Mouse (Mus musculus) neural tube, embryonic 13.5 days (tissue): ENCODE results near the gene Wfdc13. TPM values are rescaled to one million over a fixed set of nuclear protein-coding genes. Genes with fewer than 3 reads are reported as not detected.
A peak's percentile ranks its signal among the peaks of the same experiment; 100 is the strongest.
"Not testable (repeated sequence)": the region's sequence is repeated elsewhere in the genome, so short reads cannot be mapped to it uniquely, and the experiment has no call there.

Source experiments
- ATAC-seq: fragments of 200-750 bp; cut with Nextera tagmentation; 2 replicates; pipeline ENCODE4 v1.8.0; 2017; ENCODE audit warnings: low read depth, mild to moderate bottlenecking, moderate TSS enrichment, moderate library complexity
- H3K27ac ChIP-seq: fragments of 300-500 bp; sonication (generic); replicated peaks from 2 replicates; pipeline ENCODE4 v1.5.1; 2015; ENCODE audit warnings: moderate library complexity, mild to moderate bottlenecking, inconsistent platforms
- H3K27me3 ChIP-seq: fragments of 300-500 bp; sonication (generic); 2 replicates; pipeline ENCODE4 v1.6.1; 2015; ENCODE audit warnings: mild to moderate bottlenecking, inconsistent platforms
- H3K36me3 ChIP-seq: fragments of 300-500 bp; sonication (generic); 2 replicates; pipeline ENCODE4 v1.6.1; 2015; ENCODE audit warnings: mild to moderate bottlenecking, inconsistent platforms
- H3K4me1 ChIP-seq: fragments of 300-500 bp; sonication (generic); replicated peaks from 2 replicates; pipeline ENCODE4 v1.6.1; 2015; ENCODE audit warnings: inconsistent platforms
- H3K4me2 ChIP-seq: fragments of 300-500 bp; sonication (generic); 2 replicates; pipeline ENCODE4 v1.6.1; 2015; ENCODE audit warnings: inconsistent platforms, mild to moderate bottlenecking, moderate library complexity
- H3K4me3 ChIP-seq: fragments of 300-500 bp; sonication (generic); 2 replicates; pipeline ENCODE4 v1.5.1; 2015; ENCODE audit warnings: mild to moderate bottlenecking, inconsistent platforms
- H3K9ac ChIP-seq: fragments of 300-500 bp; sonication (generic); 2 replicates; pipeline ENCODE4 v1.6.1; 2015; ENCODE audit warnings: moderate library complexity, mild to moderate bottlenecking, inconsistent platforms
- H3K9me3 ChIP-seq: fragments of 300-500 bp; sonication (generic); 2 replicates; pipeline ENCODE4 v1.6.1; 2016; ENCODE audit warnings: inconsistent platforms
- whole genome bisulfite sequencing: fragments of 180-500 bp; shearing (Covaris S2); methylation state at CpG from one replicate; pipeline ENCODE4 v1.1.7; 2015; 5-methylcytosine and 5-hydroxymethylcytosine counted together
- polyA plus RNA-seq: library from polyadenylated mRNA; unstranded; fragments of >200 nt; fragmentation: Nextera tagmentation; extraction: Ambion mirVana; gene quantifications from 2 replicates; pipeline ENCODE4 v1.2.1, GENCODE M21; 2015

The Wfdc13 gene
- polyA plus RNA-seq, 1 experiment from 2014 or later: not detected

- no peak overlapping the region for H3K9ac ChIP-seq
- H3K27me3 ChIP-seq: no peaks in the 10 kb centered on the region
- no peak overlapping the region for H3K4me2 ChIP-seq
- no peak overlapping the region for H3K27ac ChIP-seq
- H3K9me3 ChIP-seq: no peaks in the 10 kb centered on the region
- peaks cover 9% of the 10 kb centered on the region for H3K4me1 ChIP-seq
- no peaks in the 10 kb centered on the region for H3K36me3 ChIP-seq
- 85% methylated on average over 16 of the region's 16 CpGs for WGBS
- H3K4me3 ChIP-seq: no peak overlapping the region
- ATAC-seq: no peak
These were observed 7.8 kb upstream of the Wfdc13 start for GRCm38 (mm10) chr2:164676916-164677685.

GRCm38 (mm10) chr2:164678848-164679625 lies 5.9 kb upstream of the Wfdc13 start:
- 22% methylated on average over 19 of the region's 19 CpGs for WGBS
- Histone ChIP-seq H3K4me2 (peak overlapping the region; percentile 52), H3K27me3 (no peaks in the 10 kb centered on the region), H3K4me1 (peaks cover 9% of the 10 kb centered on the region), H3K4me3 (peak overlapping the region; percentile 32), H3K36me3 (no peaks in the 10 kb centered on the region), H3K9me3 (no peaks in the 10 kb centered on the region), H3K27ac (no peak overlapping the region), H3K9ac (0 out of 2 replicates have a peak overlapping the region, but pooled peaks have one; percentile 26)
- ATAC-seq: peak; percentile 79

GRCm38 (mm10) chr2:164679906-164680305 lies 5.0 kb upstream of the Wfdc13 start:
- no peaks in the 10 kb centered on the region for H3K36me3 ChIP-seq
- H3K9me3 ChIP-seq: no peaks in the 10 kb centered on the region
- peaks cover 9% of the 10 kb centered on the region for H3K4me1 ChIP-seq
- H3K4me2 ChIP-seq: no peak overlapping the region
- H3K9ac ChIP-seq: no peak overlapping the region
- 43% methylated on average over 3 of the region's 3 CpGs for WGBS
- no peaks in the 10 kb centered on the region for H3K27me3 ChIP-seq
- H3K27ac ChIP-seq: no peak overlapping the region
- ATAC-seq: no peak
- H3K4me3 ChIP-seq: no peak overlapping the region

GRCm38 (mm10) chr2:164698201-164698600 lies 13.3 kb downstream of the Wfdc13 start, which contains the start of gene Spint4:
Spint4 (plus strand) TSS chr2:164698501.
- no peaks in the 10 kb centered on the region for H3K36me3 ChIP-seq
- H3K9ac ChIP-seq: no peak within 1 kb of the TSS
- ATAC-seq: no peak
- 74% methylated on average over 4 of the region's 4 CpGs for WGBS
- H3K27ac ChIP-seq: no peak within 1 kb of the TSS
- no peaks in the 10 kb centered on the region for H3K4me1 ChIP-seq
- H3K27me3 ChIP-seq: no peaks in the 10 kb centered on the region
- H3K4me2 ChIP-seq: no peak within 1 kb of the TSS
- H3K4me3 ChIP-seq: no peak within 1 kb of the TSS
- H3K9me3 ChIP-seq: no peaks in the 10 kb centered on the region

- 86% methylated on average over 5 of the region's 5 CpGs for WGBS
- H3K4me2 ChIP-seq: no peak overlapping the region
- no peak for ATAC-seq
- H3K27me3 ChIP-seq: no peaks in the 10 kb centered on the region
- H3K9ac ChIP-seq: no peak overlapping the region
- no peaks in the 10 kb centered on the region for H3K9me3 ChIP-seq
- H3K27ac ChIP-seq: no peak overlapping the region
- no peaks in the 10 kb centered on the region for H3K4me1 ChIP-seq
- no peak overlapping the region for H3K4me3 ChIP-seq
- H3K36me3 ChIP-seq: no peaks in the 10 kb centered on the region
These were observed 16.1 kb downstream of the Wfdc13 start for GRCm38 (mm10) chr2:164700959-164701358.

- Histone ChIP-seq H3K4me3 (no peak overlapping the region), H3K27me3 (no peaks in the 10 kb centered on the region), H3K9ac (no peak overlapping the region), H3K36me3 (no peaks in the 10 kb centered on the region), H3K4me2 (no peak overlapping the region), H3K9me3 (no peaks in the 10 kb centered on the region), H3K4me1 (no peaks in the 10 kb centered on the region), H3K27ac (no peak overlapping the region)
- ATAC-seq: no peak
- WGBS: 94% methylated on average over 5 of the region's 5 CpGs
These were observed 16.9 kb downstream of the Wfdc13 start for GRCm38 (mm10) chr2:164701761-164702160.

- H3K4me3 ChIP-seq: no peak overlapping the region
- H3K4me1 ChIP-seq: no peaks in the 10 kb centered on the region
- H3K27ac ChIP-seq: no peak overlapping the region
- no peak overlapping the region for H3K4me2 ChIP-seq
- 80% methylated on average over 5 of the region's 5 CpGs for WGBS
- no peaks in the 10 kb centered on the region for H3K36me3 ChIP-seq
- no peaks in the 10 kb centered on the region for H3K9me3 ChIP-seq
- ATAC-seq: no peak
- no peak overlapping the region for H3K9ac ChIP-seq
- no peaks in the 10 kb centered on the region for H3K27me3 ChIP-seq
These were observed 19.3 kb downstream of the Wfdc13 start for GRCm38 (mm10) chr2:164704235-164704634.

GRCm38 (mm10) chr2:164705328-164705727 lies 20.4 kb downstream of the Wfdc13 start:
- Histone ChIP-seq H3K36me3 (no peaks in the 10 kb centered on the region), H3K27me3 (no peaks in the 10 kb centered on the region), H3K27ac (no peak overlapping the region), H3K9me3 (no peaks in the 10 kb centered on the region), H3K9ac (no peak overlapping the region), H3K4me2 (no peak overlapping the region), H3K4me3 (no peak overlapping the region), H3K4me1 (no peaks in the 10 kb centered on the region)
- no peak for ATAC-seq
- 87% methylated on average over 6 of the region's 6 CpGs for WGBS

- no peak for ATAC-seq
- H3K4me2 ChIP-seq: no peak overlapping the region
- no peak overlapping the region for H3K9ac ChIP-seq
- WGBS: 91% methylated on average over 14 of the region's 14 CpGs
- H3K4me1 ChIP-seq: no peaks in the 10 kb centered on the region
- H3K27ac ChIP-seq: no peak overlapping the region
- no peaks in the 10 kb centered on the region for H3K9me3 ChIP-seq
- H3K36me3 ChIP-seq: no peaks in the 10 kb centered on the region
- H3K27me3 ChIP-seq: no peaks in the 10 kb centered on the region
- no peak overlapping the region for H3K4me3 ChIP-seq
These were observed 21.1 kb downstream of the Wfdc13 start for GRCm38 (mm10) chr2:164705991-164706390.

GRCm38 (mm10) chr2:164715005-164715404 lies 30.1 kb downstream of the Wfdc13 start, which contains the start of gene Spint5:
Spint5 (plus strand) TSS chr2:164715305.
- no peak within 1 kb of the TSS for H3K9ac ChIP-seq
- H3K36me3 ChIP-seq: no peaks in the 10 kb centered on the region
- H3K4me2 ChIP-seq: no peak within 1 kb of the TSS
- H3K4me3 ChIP-seq: no peak within 1 kb of the TSS
- no peak for ATAC-seq
- 81% methylated on average over 6 of the region's 6 CpGs for WGBS
- H3K27me3 ChIP-seq: no peaks in the 10 kb centered on the region
- no peaks in the 10 kb centered on the region for H3K4me1 ChIP-seq
- H3K27ac ChIP-seq: no peak within 1 kb of the TSS
- no peaks in the 10 kb centered on the region for H3K9me3 ChIP-seq

- not testable (repeated sequence) for H3K27ac ChIP-seq, H3K36me3 ChIP-seq, H3K9me3 ChIP-seq, H3K4me1 ChIP-seq, H3K27me3 ChIP-seq, ATAC-seq, H3K4me3 ChIP-seq, H3K4me2 ChIP-seq, H3K9ac ChIP-seq
- WGBS: 91% methylated on average over 23 of the region's 23 CpGs
These were observed 31.4 kb downstream of the Wfdc13 start for GRCm38 (mm10) chr2:164716194-164716786.

- no peak for ATAC-seq
- H3K36me3 ChIP-seq: no peaks in the 10 kb centered on the region
- no peak overlapping the region for H3K9ac ChIP-seq
- no peaks in the 10 kb centered on the region for H3K4me1 ChIP-seq
- WGBS: 68% methylated on average over 4 of the region's 4 CpGs
- H3K27me3 ChIP-seq: 0 out of 2 replicates have a peak, but pooled peaks cover 3% of the 10 kb centered on the region
- no peaks in the 10 kb centered on the region for H3K9me3 ChIP-seq
- no peak overlapping the region for H3K4me2 ChIP-seq
- no peak overlapping the region for H3K27ac ChIP-seq
- H3K4me3 ChIP-seq: no peak overlapping the region
These were observed 38.4 kb downstream of the Wfdc13 start for GRCm38 (mm10) chr2:164723276-164723675.
